Mouse (Mus musculus) MEL (cell line): Measurements from ENCODE around the gene Npr3. TPM values are rescaled to one million over a fixed set of nuclear protein-coding genes. Genes with fewer than 3 reads are reported as not detected.

ENCODE experiments used
- DNase-seq: peaks from one replicate; pipeline ENCODE4 v3.0.0; 2011; ENCODE audit warnings: low read depth, low spot score
- H3K27ac ChIP-seq: 2 replicates; pipeline ENCODE4 v1.5.1; 2012; ENCODE audit warnings: low read depth, mild to moderate bottlenecking, control low read depth, low read length, moderate library complexity; ENCODE audit not compliant: control insufficient read depth
- H3K27me3 ChIP-seq, 2 experiments: fragments of 150-350 bp in 1 of 2; sonication (generic) in 1 of 2; 2 replicates each; pipeline ENCODE4 v1.6.1; 2012; ENCODE audit warnings: low read length in 2 of 2, mild to moderate bottlenecking in 2 of 2, improper control_type of control experiment in 1 of 2, moderate library complexity in 1 of 2; ENCODE audit not compliant: insufficient read depth in 2 of 2, control insufficient read depth in 1 of 2
- H3K36me3 ChIP-seq, 2 experiments: 2 replicates each; pipeline ENCODE4 v1.6.1; 2012 to 2014; ENCODE audit warnings: low read length in 2 of 2, improper control_type of control experiment in 1 of 2, inconsistent platforms in 1 of 2, mild to moderate bottlenecking in 1 of 2; ENCODE audit not compliant: insufficient read depth in 2 of 2, control insufficient read depth in 1 of 2
- H3K4me1 ChIP-seq, 2 experiments: fragments of 150-350 bp in 1 of 2; sonication (generic) in 1 of 2; 2 replicates each; pipeline ENCODE4 v1.6.1; 2012; ENCODE audit warnings: low read length in 2 of 2, improper control_type of control experiment in 1 of 2, mild to moderate bottlenecking in 1 of 2; ENCODE audit not compliant: insufficient read depth in 2 of 2, control insufficient read depth in 1 of 2
- H3K4me3 ChIP-seq, 2 experiments: fragments of 150-350 bp in 1 of 2; sonication (generic) in 1 of 2; 2 replicates each; pipeline ENCODE4 v1.5.1; 2012; ENCODE audit warnings: low read depth in 2 of 2, low read length in 2 of 2, mild to moderate bottlenecking in 2 of 2, moderate library complexity in 2 of 2, control low read depth in 1 of 2, improper control_type of control experiment in 1 of 2; ENCODE audit not compliant: control insufficient read depth in 1 of 2, insufficient read depth in 1 of 2
- H3K79me2 ChIP-seq: 2 replicates; pipeline ENCODE4 v1.6.1; 2012; ENCODE audit warnings: mild to moderate bottlenecking, low read length, moderate library complexity; ENCODE audit not compliant: control insufficient read depth, poor library complexity, insufficient read depth
- H3K9ac ChIP-seq: 2 replicates; pipeline ENCODE4 v1.6.1; 2012; ENCODE audit warnings: low read depth, mild to moderate bottlenecking, control low read depth, low read length, moderate library complexity; ENCODE audit not compliant: control insufficient read depth, poor library complexity, severe bottlenecking
- H3K9me3 ChIP-seq: fragments of 150-350 bp; sonication (generic); replicated peaks from 2 replicates; pipeline ENCODE4 v1.6.1; 2012; ENCODE audit warnings: mild to moderate bottlenecking, low read length, improper control_type of control experiment, moderate library complexity; ENCODE audit not compliant: insufficient read depth
- BHLHE40 ChIP-seq: IDR thresholded peaks from 2 replicates; pipeline ENCODE4 v1.6.1; 2012; ENCODE audit warnings: low read depth, mild to moderate bottlenecking, inconsistent platforms, low read length, improper control_type of control experiment, borderline replicate concordance
- CHD1 ChIP-seq: IDR thresholded peaks from 2 replicates; pipeline ENCODE4 v1.6.1; 2012; ENCODE audit warnings: low read depth, mild to moderate bottlenecking, inconsistent platforms, low read length, improper control_type of control experiment
- CTCF ChIP-seq, 3 experiments: IDR thresholded peaks in 2 of 3; conservative IDR thresholded peaks in 1 of 3; 2 replicates each; pipeline ENCODE4 v1.5.1; 2011 to 2012; ENCODE audit warnings: low read length in 3 of 3, low read depth in 2 of 3, mild to moderate bottlenecking in 2 of 3, improper control_type of control experiment in 1 of 3, inconsistent platforms in 1 of 3, mixed read lengths in 1 of 3, moderate library complexity in 1 of 3; ENCODE audit not compliant: control insufficient read depth in 1 of 3, insufficient read depth in 1 of 3, poor library complexity in 1 of 3, severe bottlenecking in 1 of 3
- ELF1 ChIP-seq: IDR thresholded peaks from 2 replicates; pipeline ENCODE4 v1.6.1; 2014; ENCODE audit warnings: low read depth, mild to moderate bottlenecking, inconsistent platforms, low read length, improper control_type of control experiment, moderate library complexity
- EP300 ChIP-seq, 2 experiments: IDR thresholded peaks; 2 replicates each; pipeline ENCODE4 v1.6.1; 2011; ENCODE audit warnings: improper control_type of control experiment in 2 of 2, low read length in 2 of 2, low read depth in 1 of 2, mild to moderate bottlenecking in 1 of 2
- JUND ChIP-seq: IDR thresholded peaks from 2 replicates; pipeline ENCODE4 v1.6.1; 2011; ENCODE audit warnings: low read depth, mild to moderate bottlenecking, improper control_type of control experiment, low read length
- KAT2A ChIP-seq: conservative IDR thresholded peaks from 2 replicates; pipeline ENCODE4 v1.6.1; 2012; ENCODE audit warnings: low read depth, low read length, improper control_type of control experiment, inconsistent platforms
- MAX ChIP-seq: IDR thresholded peaks from 2 replicates; pipeline ENCODE4 v1.6.1; 2011; ENCODE audit warnings: low read length, improper control_type of control experiment
- MAZ ChIP-seq: IDR thresholded peaks from 2 replicates; pipeline ENCODE4 v1.6.1; 2012; ENCODE audit warnings: low read depth, mild to moderate bottlenecking, inconsistent platforms, low read length, improper control_type of control experiment
- MEF2A ChIP-seq: IDR thresholded peaks from 2 replicates; pipeline ENCODE4 v1.6.1; 2014; ENCODE audit warnings: low read depth, mild to moderate bottlenecking, inconsistent platforms, low read length, improper control_type of control experiment; ENCODE audit not compliant: poor library complexity, insufficient replicate concordance, severe bottlenecking; ENCODE audit errors: extremely low read depth
- MXI1 ChIP-seq: IDR thresholded peaks from 2 replicates; pipeline ENCODE4 v1.6.1; 2011; ENCODE audit warnings: mild to moderate bottlenecking, low read depth, low read length, improper control_type of control experiment
- MYC ChIP-seq: IDR thresholded peaks from 2 replicates; pipeline ENCODE4 v1.6.1; 2011; ENCODE audit warnings: low read depth, mild to moderate bottlenecking, low read length, improper control_type of control experiment, moderate library complexity
- POLR2AphosphoS5 ChIP-seq: IDR thresholded peaks from 2 replicates; pipeline ENCODE4 v1.6.1; 2012; ENCODE audit warnings: low read depth, borderline replicate concordance, mild to moderate bottlenecking, inconsistent platforms, low read length, moderate library complexity, mixed read lengths
- RCOR1 ChIP-seq: IDR thresholded peaks from 2 replicates; pipeline ENCODE4 v1.6.1; 2012; ENCODE audit warnings: low read depth, mild to moderate bottlenecking, inconsistent platforms, low read length, improper control_type of control experiment
- SMC3 ChIP-seq: IDR thresholded peaks from 2 replicates; pipeline ENCODE4 v1.6.1; 2011; ENCODE audit warnings: low read depth, low read length, improper control_type of control experiment
- TAL1 ChIP-seq: IDR thresholded peaks from 2 replicates; pipeline ENCODE4 v1.6.1; 2012; ENCODE audit warnings: mild to moderate bottlenecking, inconsistent platforms, low read length, moderate library complexity, mixed read lengths
- USF1 ChIP-seq: IDR thresholded peaks from 2 replicates; pipeline ENCODE4 v1.6.1; 2014; ENCODE audit warnings: low read depth, mild to moderate bottlenecking, inconsistent platforms, low read length, improper control_type of control experiment, moderate library complexity
- ZNF384 ChIP-seq: IDR thresholded peaks from 2 replicates; pipeline ENCODE4 v1.6.1; 2012; ENCODE audit warnings: low read depth, mild to moderate bottlenecking, inconsistent platforms, low read length, improper control_type of control experiment
- polyA plus RNA-seq, 2 experiments: library from polyadenylated mRNA; stranded (reverse) in 1 of 2; unstranded in 1 of 2; fragments of >175 nt in 1 of 2; fragments of >200 nt in 1 of 2; gene quantifications; 2 replicates each; pipeline versions ENCODE4 v1.2.1 to v1.2.4; 2012; ENCODE audit warnings: low replicate concordance in 2 of 2, low read depth in 1 of 2; ENCODE audit not compliant: insufficient read length in 2 of 2, insufficient read depth in 1 of 2, missing spikeins in 1 of 2
- total RNA-seq: library from RNA; depleted of rRNA; stranded (reverse); fragments of 300-350 nt; gene quantifications from 2 replicates; pipeline ENCODE4 v1.2.3, GENCODE M21; 2012

The Npr3 gene
- total and polyA plus RNA-seq, 3 experiments, result not detected

DNA sequence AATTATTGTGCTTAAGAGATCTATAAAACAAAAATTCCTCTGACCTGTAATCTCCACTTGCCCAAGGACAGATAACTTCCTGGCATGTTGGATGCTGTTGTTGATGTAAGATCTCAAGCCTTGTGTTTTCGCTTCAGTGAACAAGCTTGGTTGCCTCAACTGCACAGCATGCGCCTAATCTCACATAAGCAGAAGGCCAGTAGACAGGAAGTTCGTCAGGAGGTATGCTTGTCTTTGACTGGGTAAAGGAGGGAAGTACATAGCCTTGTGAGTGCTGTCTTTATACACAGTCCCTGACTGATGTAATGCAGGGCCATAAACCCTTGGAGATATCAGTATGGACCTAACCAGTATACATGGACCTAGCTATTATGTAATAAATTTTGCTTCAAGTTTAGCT, 20.7 kb upstream of the Npr3 start:
- Histone ChIP-seq H3K4me3 (no peak overlapping the region), H3K79me2 (no peaks in the 10 kb centered on the region), H3K4me1 (no peaks in the 10 kb centered on the region), H3K36me3 (no peaks in the 10 kb centered on the region), H3K9ac (no peak overlapping the region), H3K27ac (no peak overlapping the region), H3K27me3 (no peaks in the 10 kb centered on the region; a peak in 1 of 4 replicates), H3K9me3 (no peaks in the 10 kb centered on the region)
- 0 out of 4 replicates have a peak, but pooled peaks of 1 of the 2 experiments have one; percentile 12 for TF ChIP-seq EP300 (IDR thresholded peaks at IDR 0.05; ENCODE audit: low read depth in 1 of 2, low read length in 2 of 2)
- TF ChIP-seq USF1, result no peak
- no peak for TF ChIP-seq POLR2AphosphoS5
- TF ChIP-seq CTCF (IDR thresholded peaks at IDR 0.05 in 2 of 3, conservative IDR thresholded peaks at IDR 0.05 in 1 of 3; ENCODE audit: control insufficient read depth in 1 of 3, insufficient read depth in 1 of 3, low read depth in 2 of 3, low read length in 3 of 3, poor library complexity in 1 of 3, severe bottlenecking in 1 of 3), result no peak
- no peak for TF ChIP-seq JUND
- TF ChIP-seq TAL1, result peak; percentile 28
- no peak for TF ChIP-seq ELF1
- no peak for TF ChIP-seq RCOR1
- no peak for TF ChIP-seq MAZ
- TF ChIP-seq MXI1, result no peak
- no peak for TF ChIP-seq SMC3
- TF ChIP-seq MAX, result 0 out of 2 replicates have a peak, but pooled peaks have one; percentile 36
- no peak for TF ChIP-seq ZNF384
- TF ChIP-seq MYC, result no peak
- TF ChIP-seq KAT2A, result no peak
- no peak for TF ChIP-seq BHLHE40
- TF ChIP-seq MEF2A, result no peak
- DNase-seq, result peak; percentile 52

DNA sequence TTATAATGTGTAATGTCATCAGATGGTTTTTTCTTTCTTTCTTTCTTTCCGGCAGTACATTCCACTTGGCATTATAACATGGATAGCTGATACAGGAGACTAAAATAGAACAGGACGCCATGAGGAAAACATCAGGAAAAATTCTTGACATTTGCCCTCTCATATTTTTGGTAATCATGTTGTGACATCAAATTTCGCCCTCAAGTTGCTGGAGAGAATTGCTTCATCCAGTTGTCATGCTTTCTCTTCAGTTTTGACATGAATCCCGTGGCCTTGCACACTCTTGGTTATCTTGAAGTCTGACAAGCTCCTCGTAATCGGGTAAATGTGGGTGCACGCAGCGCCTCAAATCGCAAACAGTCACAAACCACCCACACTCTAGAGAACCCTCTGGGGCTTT, 7.0 kb upstream of the Npr3 start:
- Histone ChIP-seq H3K27ac (no peak overlapping the region), H3K4me3 (no peak overlapping the region), H3K9me3 (no peaks in the 10 kb centered on the region), H3K4me1 (no peaks in the 10 kb centered on the region), H3K9ac (no peak overlapping the region), H3K27me3 (no peaks in the 10 kb centered on the region; a peak in 2 of 4 replicates), H3K79me2 (no peaks in the 10 kb centered on the region), H3K36me3 (no peaks in the 10 kb centered on the region)
- TF ChIP-seq CHD1 (no peak), MXI1 (no peak)
- no peak for DNase-seq
